Mouse (Mus musculus) liver (tissue): ENCODE data around the gene Tmem242.

Experiments used
- DNase-seq: peaks from one replicate; pipeline ENCODE4 v3.0.0-alpha.2; 2020; ENCODE audit warnings: mixed read lengths

Gene Tmem242

DNA sequence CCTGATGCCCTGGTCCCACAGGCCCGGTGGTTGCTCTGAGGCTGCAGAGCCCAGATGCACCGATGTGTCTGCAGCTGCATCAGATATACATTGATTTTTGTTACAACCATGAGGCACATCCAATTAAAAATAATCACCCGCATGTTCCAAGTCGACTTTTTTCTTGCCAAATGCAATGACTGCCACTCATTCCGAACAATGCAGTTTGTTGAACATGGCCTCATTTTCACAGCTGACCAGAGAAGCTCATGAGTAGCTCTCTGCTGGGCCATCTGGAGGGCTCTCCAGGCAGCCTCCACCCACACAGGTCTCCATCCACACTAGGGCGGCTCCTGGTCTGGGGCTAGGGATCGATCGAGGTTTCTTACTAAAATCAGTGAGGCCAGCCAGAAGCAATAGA, 67.1 kb downstream of the Tmem242 start:
- no peak for DNase-seq

DNA sequence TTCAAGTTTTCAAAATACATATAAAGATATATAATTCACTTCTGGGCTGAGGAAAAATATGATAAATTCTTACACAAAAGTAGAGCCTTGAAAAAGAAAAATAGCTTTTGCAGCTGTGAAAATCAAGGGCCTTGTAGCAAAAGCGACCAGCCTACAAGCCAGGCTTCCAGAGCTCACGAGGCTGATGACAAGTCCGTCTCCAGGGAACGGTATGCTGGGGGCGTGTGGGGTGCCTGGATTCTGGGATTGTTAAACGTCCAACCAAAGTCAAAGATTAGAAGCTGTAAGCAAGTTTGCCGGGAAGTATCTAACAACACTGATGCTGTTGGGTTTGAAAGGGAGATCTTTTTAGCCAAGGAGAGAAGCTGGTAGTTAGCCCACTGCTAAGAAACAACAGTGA, 68.5 kb downstream of the Tmem242 start:
- no peak for DNase-seq

DNA sequence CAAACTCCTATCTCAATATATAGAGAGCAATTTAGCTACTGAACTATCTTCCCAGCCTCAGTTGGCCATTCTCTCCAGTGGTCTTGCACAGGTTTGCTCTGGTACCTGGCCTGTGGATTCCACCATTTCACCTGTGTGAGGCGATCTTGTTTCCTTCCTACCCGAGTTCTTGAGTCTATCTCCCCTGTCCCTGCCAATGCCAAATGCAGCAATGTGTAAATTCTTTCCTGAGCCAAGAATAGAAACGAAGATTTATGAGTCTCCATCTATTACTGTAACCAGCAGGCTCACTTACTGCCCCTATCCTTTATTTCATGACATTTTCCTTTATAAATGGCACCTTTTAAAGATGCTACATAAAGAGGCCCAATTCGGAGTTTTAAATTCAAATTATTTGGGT, 69.0 kb downstream of the Tmem242 start:
- no peak for DNase-seq

DNA sequence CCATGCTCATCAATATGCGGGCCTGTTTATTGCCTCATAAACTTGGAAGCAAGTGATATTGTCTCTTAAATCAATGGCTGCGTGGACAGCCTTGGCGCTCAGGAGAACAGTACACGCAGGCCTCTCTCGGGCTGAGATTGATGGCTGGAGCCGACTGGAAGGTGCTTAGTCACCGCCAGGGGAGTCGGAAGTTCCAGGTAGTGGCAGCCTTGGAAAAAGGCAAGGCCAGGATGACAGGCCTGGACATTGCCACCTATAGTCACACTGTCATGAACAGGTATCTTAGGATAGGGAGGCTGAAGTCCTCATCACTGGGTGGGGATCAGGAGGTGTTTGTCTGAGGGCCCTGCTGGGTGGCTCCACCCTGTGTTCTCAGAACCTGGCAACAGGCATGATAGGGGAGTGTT, 74.1 kb downstream of the Tmem242 start:
- no peak for DNase-seq
